In genomic region chr1:82596864-82597596, GRCm38 (mm10) we compare ENCODE assay signal across 10 mouse cellular contexts. TPM values are rescaled to one million over a fixed set of nuclear protein-coding genes. Genes with fewer than 3 reads are reported as not detected.
A peak's percentile ranks its signal among the peaks of the same experiment; 100 is the strongest.
DNase-seq lines count a peak whose midpoint lies in the region; ATAC-seq and TF ChIP-seq lines count a peak whose summit lies in the region.
"Had no signal": no experiment of that assay in that cellular context is flagged by ENCODE, and none has a peak within 500 bp of the region (broad histone marks: within the 10 kb centered on the region; RNA-seq: fewer than 3 reads in every experiment).

No protein-coding gene starts in this region.

- H3K27ac ChIP-seq in lung, postnatal 0 days (ENCODE audit: low read length), result no peak overlapping the region
- H3K27ac ChIP-seq in midbrain, embryonic 10.5 days (replicated peaks), result no peak overlapping the region

- peak; percentile 91 for DNase-seq in heart, adult 11 months
- no peak for DNase-seq in heart, postnatal 25 days (ENCODE audit: low spot score)
- DNase-seq in NIH3T3 (ENCODE audit: low read depth), result peak; percentile 63
- peak; percentile 68 for DNase-seq in heart, postnatal 4 days
- peak; percentile 54 for DNase-seq in lung, postnatal 0 days (ENCODE audit: low spot score)
- no peak for DNase-seq in c-Kit-positive CD71-positive TER-119-positive erythroid progenitor cells, embryonic 14.5 days (ENCODE audit: low spot score)
- DNase-seq in midbrain, embryonic 10.5 days (ENCODE audit: low spot score), result no peak

- 24% methylated on average over 6 of the region's 6 CpGs for WGBS in lung, postnatal 0 days
- WGBS in midbrain, embryonic 10.5 days, result 83% methylated on average over 6 of the region's 6 CpGs

- ATAC-seq in lung, postnatal 0 days, result peak; percentile 80
- no peak for ATAC-seq in monocyte, adult 5-6 weeks (replicated peaks; ENCODE audit: insufficient number of reproducible peaks, low FRiP score, low TSS enrichment, poor library complexity, severe bottlenecking)

- H3K4me3 ChIP-seq in lung, postnatal 0 days (ENCODE audit: low read depth, low read length), result no peak overlapping the region
- no peak overlapping the region for H3K4me3 ChIP-seq in midbrain, embryonic 10.5 days
- H3K4me3 ChIP-seq: megakaryocyte, embryonic 14.5 days had no signal

- H3K27me3 ChIP-seq in lung, postnatal 0 days (replicated peaks; ENCODE audit: insufficient read depth, low read length), result no peaks in the 10 kb centered on the region
- H3K27me3 ChIP-seq in midbrain, embryonic 10.5 days (ENCODE audit: low read depth, poor library complexity, severe bottlenecking), result no peaks in the 10 kb centered on the region
- H3K27me3 ChIP-seq: CH12.LX; megakaryocyte, embryonic 14.5 days had no signal

- H3K9me3 ChIP-seq in lung, postnatal 0 days (ENCODE audit: low read length), result no peaks in the 10 kb centered on the region
- H3K9me3 ChIP-seq in midbrain, embryonic 10.5 days (replicated peaks), result no peaks in the 10 kb centered on the region

- no peak overlapping the region for H3K4me2 ChIP-seq in lung, postnatal 0 days (replicated peaks; ENCODE audit: low read depth, low read length)

- H3K9ac ChIP-seq in lung, postnatal 0 days (replicated peaks; ENCODE audit: low read depth), result no peak overlapping the region

- TF ChIP-seq CTCF in lung, postnatal 0 days (IDR thresholded peaks at IDR 0.05), result no peak

- peaks cover 3% of the 10 kb centered on the region; the same call in 1 of the 2 replicates for H3K4me1 ChIP-seq in lung, postnatal 0 days (ENCODE audit: insufficient read depth, low read depth, low read length)
- no peaks in the 10 kb centered on the region for H3K4me1 ChIP-seq in midbrain, embryonic 10.5 days
- H3K4me1 ChIP-seq: megakaryocyte, embryonic 14.5 days had no signal

- intact Hi-C loops in heart, postnatal 25 days (cut with DNase I), result no loop called here

- H3K36me3 ChIP-seq in lung, postnatal 0 days (ENCODE audit: insufficient read depth, low read length), result no peaks in the 10 kb centered on the region
- no peaks in the 10 kb centered on the region for H3K36me3 ChIP-seq in midbrain, embryonic 10.5 days

- 0 out of 2 replicates have a peak, but pooled peaks have one; percentile 29 for TF ChIP-seq EP300 in lung, postnatal 0 days (IDR thresholded peaks at IDR 0.05)

RNA-seq across cellular contexts. Expression of gene Col4a3, which starts 10.3 kb away (rescaled TPM):
- 1 to 10 TPM; 3.3 to 3.7 TPM for total RNA-seq in heart, postnatal 25 days (2021)
- total RNA-seq in heart, postnatal 4 days (2021), result 1 to 10 TPM; 1.6 to 2.6 TPM
- polyA plus RNA-seq in lung, postnatal 0 days (2015; fragmentation: Nextera tagmentation; extraction: Ambion mirVana), result 114 and 120 TPM in 2 replicates
- 0.11 TPM in 1 of 3 replicates, not detected in the others for total RNA-seq in monocyte, adult 5-6 weeks (2017)
- polyA plus RNA-seq in midbrain, embryonic 10.5 days (2016; fragmentation: Nextera tagmentation; extraction: Ambion mirVana), result 0.07 and 0.10 TPM in 2 replicates
- total RNA-seq: CH12.LX had no signal

RNA-seq across cellular contexts. Expression of gene Col4a4, which starts 10.4 kb away (rescaled TPM):
- total RNA-seq in heart, postnatal 25 days (2021), result 10 to 100 TPM in 1 of 2 experiments, 1 to 10 TPM in 1; 9.6 to 10.5 TPM
- 1 to 10 TPM; 4.1 to 5.0 TPM for total RNA-seq in heart, postnatal 4 days (2021)
- polyA plus RNA-seq in lung, postnatal 0 days (2015; fragmentation: Nextera tagmentation; extraction: Ambion mirVana), result 67.3 and 78.7 TPM in 2 replicates
- under 0.01 TPM in 1 of 3 replicates, not detected in the others for total RNA-seq in monocyte, adult 5-6 weeks (2017)
- polyA plus RNA-seq in midbrain, embryonic 10.5 days (2016; fragmentation: Nextera tagmentation; extraction: Ambion mirVana), result 0.05 and 0.06 TPM in 2 replicates

Comparison
In these comparisons a context has a peak if more than half of its experiments do, and no peak if none do; other contexts are left out.
1. DNase-seq: peak in heart, adult 11 months (single experiment), NIH3T3 (single experiment), heart, postnatal 4 days (single experiment) and lung, postnatal 0 days (single experiment); none in heart, postnatal 25 days (single experiment), c-Kit-positive CD71-positive TER-119-positive erythroid progenitor cells, embryonic 14.5 days (single experiment) and midbrain, embryonic 10.5 days (single experiment).